Mouse (Mus musculus): ENCODE results near the gene Aars. TPM values are rescaled to one million over a fixed set of nuclear protein-coding genes. Genes with fewer than 3 reads are reported as not detected.
A peak's percentile ranks its signal among the peaks of the same experiment; 100 is the strongest.
"Not testable (repeated sequence)": the region's sequence is repeated elsewhere in the genome, so short reads cannot be mapped to it uniquely, and the experiment has no call there.

Gene Aars
- polyA plus RNA-seq, 2 experiments: 30.2 to 46.7 TPM

GRCm38 (mm10) chr8:111093865-111094718 lies 61.1 kb downstream of the Aars start, which contains the start of gene Pdpr:
Pdpr (plus strand) TSS chr8:111094630.
- H3K4me1 ChIP-seq (replicated peaks; ENCODE audit: control insufficient read depth in 2 of 2, insufficient read depth in 2 of 2, low read length in 1 of 2): peaks cover 2 to 7% of the 10 kb centered on the region in 2 experiments; a peak in 2 of 4 replicates
- H3K9me3 ChIP-seq (ENCODE audit: control insufficient read depth, low read length): no peaks in the 10 kb centered on the region
- peak within 1 kb of the TSS; percentile 52 for H3K9ac ChIP-seq (replicated peaks)
- H3K4me3 ChIP-seq (ENCODE audit: insufficient read depth in 1 of 2, low read depth in 2 of 2, low read length in 2 of 2): peak within 1 kb of the TSS; percentile 59 to 80
- 7% methylated on average over 61 of the region's 72 CpGs for WGBS (ENCODE audit: insufficient replicate concordance)
- no peaks in the 10 kb centered on the region for H3K27me3 ChIP-seq (ENCODE audit: control insufficient read depth, insufficient read depth, low read length)
- peak; percentile 89 for ATAC-seq (ENCODE audit: insufficient read depth)
- H3K4me2 ChIP-seq (ENCODE audit: low read depth): peak within 1 kb of the TSS; percentile 73
- H3K36me3 ChIP-seq (replicated peaks; ENCODE audit: control insufficient read depth, insufficient read depth, low read depth): no peaks in the 10 kb centered on the region
- peak; percentile 77 to 78 (median 77) for DNase-seq (ENCODE audit: low read depth in 3 of 3, low spot score in 3 of 3)
- TF ChIP-seq EP300 (IDR thresholded peaks at IDR 0.05; ENCODE audit: low read depth): no peak
- TF ChIP-seq CTCF (IDR thresholded peaks at IDR 0.05; ENCODE audit: low read depth): no peak
- H3K27ac ChIP-seq: no peak within 1 kb of the TSS

- not testable (repeated sequence) for H3K36me3 ChIP-seq (replicated peaks; ENCODE audit: control insufficient read depth, insufficient read depth, low read depth); H3K27me3 ChIP-seq (ENCODE audit: control insufficient read depth, insufficient read depth, low read length); H3K27ac ChIP-seq; H3K9me3 ChIP-seq (ENCODE audit: control insufficient read depth, low read length); H3K4me1 ChIP-seq (replicated peaks; ENCODE audit: control insufficient read depth in 2 of 2, insufficient read depth in 2 of 2, low read length in 1 of 2); DNase-seq (ENCODE audit: low read depth in 3 of 3, low spot score in 3 of 3)
- Histone ChIP-seq H3K4me3 (ENCODE audit: insufficient read depth in 1 of 2, low read depth in 2 of 2, low read length in 2 of 2) (peak overlapping the region; percentile 59 to 80), H3K4me2 (ENCODE audit: low read depth) (peak overlapping the region; percentile 73), H3K9ac (replicated peaks) (peak overlapping the region; percentile 52)
- peak; percentile 78 for ATAC-seq (ENCODE audit: insufficient read depth)
- WGBS (ENCODE audit: insufficient replicate concordance): under 1% methylated on average over 51 of the region's 69 CpGs
These were observed 61.9 kb downstream of the Aars start for GRCm38 (mm10) chr8:111094719-111095302.

Small RNAs within 50 kb of the gene (microRNA-seq; reads per million reads assigned to microRNA genes)
- not detected for gene Gm24103
- 3.4 reads per million for gene Mir3473d

Other genes starting within 250 kb of the Aars start
- gene Il34, start 227.2 kb upstream of the Aars start, polyA plus RNA-seq (2012; rRNA removed): 0.11 TPM in 1 of 2 replicates, not detected in the other
- not detected in 2 replicates for gene Il34, start 227.2 kb upstream of the Aars start, polyA plus RNA-seq (2014; fragmentation: Nextera tagmentation; extraction: Ambion mirVana)
- 12.8 and 14.7 TPM in 2 replicates for gene Cog4, start 186.5 kb upstream of the Aars start, polyA plus RNA-seq (2012; rRNA removed)
- gene Cog4, start 186.5 kb upstream of the Aars start, polyA plus RNA-seq (2014; fragmentation: Nextera tagmentation; extraction: Ambion mirVana): 23.8 and 25.3 TPM in 2 replicates
- 31.3 and 34.2 TPM in 2 replicates for gene Sf3b3, start 186.4 kb upstream of the Aars start, polyA plus RNA-seq (2012; rRNA removed)
- gene Sf3b3, start 186.4 kb upstream of the Aars start, polyA plus RNA-seq (2014; fragmentation: Nextera tagmentation; extraction: Ambion mirVana): 54.7 and 60.8 TPM in 2 replicates
- gene Fuk, start 130.7 kb upstream of the Aars start, polyA plus RNA-seq (2012; rRNA removed): 2.5 and 2.8 TPM in 2 replicates
- gene Fuk, start 130.7 kb upstream of the Aars start, polyA plus RNA-seq (2014; fragmentation: Nextera tagmentation; extraction: Ambion mirVana): 1.3 and 1.5 TPM in 2 replicates
- gene St3gal2, start 113.2 kb upstream of the Aars start, polyA plus RNA-seq (2012; rRNA removed): 10.6 and 11.7 TPM in 2 replicates
- gene St3gal2, start 113.2 kb upstream of the Aars start, polyA plus RNA-seq (2014; fragmentation: Nextera tagmentation; extraction: Ambion mirVana): 9.6 and 11.8 TPM in 2 replicates
- 20.1 and 29.0 TPM in 2 replicates for gene Ddx19a, start 35.3 kb upstream of the Aars start, polyA plus RNA-seq (2012; rRNA removed)
- 12.8 and 14.4 TPM in 2 replicates for gene Ddx19a, start 35.3 kb upstream of the Aars start, polyA plus RNA-seq (2014; fragmentation: Nextera tagmentation; extraction: Ambion mirVana)
- 1.7 and 2.4 TPM in 2 replicates for gene Ddx19b, start 1.4 kb upstream of the Aars start, polyA plus RNA-seq (2012; rRNA removed)
- gene Ddx19b, start 1.4 kb upstream of the Aars start, polyA plus RNA-seq (2014; fragmentation: Nextera tagmentation; extraction: Ambion mirVana): 2.8 and 3.0 TPM in 2 replicates
- 8.1 and 9.9 TPM in 2 replicates for gene Exosc6, start 23.2 kb downstream of the Aars start, polyA plus RNA-seq (2012; rRNA removed)
- gene Exosc6, start 23.2 kb downstream of the Aars start, polyA plus RNA-seq (2014; fragmentation: Nextera tagmentation; extraction: Ambion mirVana): 7.2 and 7.8 TPM in 2 replicates
- not detected in 2 replicates for gene Clec18a, start 59.3 kb downstream of the Aars start, polyA plus RNA-seq (2012; rRNA removed)
- not detected in 2 replicates for gene Clec18a, start 59.3 kb downstream of the Aars start, polyA plus RNA-seq (2014; fragmentation: Nextera tagmentation; extraction: Ambion mirVana)
- gene Pdpr, start 61.5 kb downstream of the Aars start, polyA plus RNA-seq (2012; rRNA removed): 1.3 and 1.6 TPM in 2 replicates
- 1.0 and 1.1 TPM in 2 replicates for gene Pdpr, start 61.5 kb downstream of the Aars start, polyA plus RNA-seq (2014; fragmentation: Nextera tagmentation; extraction: Ambion mirVana)
- gene Glg1, start 226.1 kb downstream of the Aars start, polyA plus RNA-seq (2012; rRNA removed): 4.7 and 6.4 TPM in 2 replicates
- gene Glg1, start 226.1 kb downstream of the Aars start, polyA plus RNA-seq (2014; fragmentation: Nextera tagmentation; extraction: Ambion mirVana): 15.3 and 16.6 TPM in 2 replicates

Data from liver, embryonic 14.5 days (tissue).